Mouse (Mus musculus) kidney, adult 2 months (tissue): ENCODE measurements at regions not wholly inside any gene's neighbourhood (a gene's known extent, or its start where the extent isn't known, plus 50 kb on each side); places are given as distances from the start of the nearest gene placed in this dataset.

ENCODE experiments used
- DNase-seq: peaks from one replicate; pipeline ENCODE4 v3.0.0; 2021
- H3K27ac ChIP-seq: fragments of 200-500 bp; 2 replicates; pipeline ENCODE4 v1.5.1; 2012; ENCODE audit warnings: low read depth, low read length, control low read depth, inconsistent platforms; ENCODE audit not compliant: insufficient read depth
- H3K27me3 ChIP-seq: fragments of 200-500 bp; replicated peaks from 2 replicates; pipeline ENCODE4 v1.6.1; 2012; ENCODE audit warnings: mild to moderate bottlenecking, moderate library complexity, low read length, inconsistent platforms; ENCODE audit not compliant: control insufficient read depth, insufficient read depth
- H3K36me3 ChIP-seq: fragments of 200-500 bp; 2 replicates; pipeline ENCODE4 v1.6.1; 2012; ENCODE audit warnings: mild to moderate bottlenecking, moderate library complexity, low read length, inconsistent platforms; ENCODE audit not compliant: control insufficient read depth, insufficient read depth
- H3K4me1 ChIP-seq: fragments of 200-500 bp; 2 replicates; pipeline ENCODE4 v1.6.1; 2011; ENCODE audit warnings: low read length; ENCODE audit not compliant: control insufficient read depth, insufficient read depth
- H3K4me3 ChIP-seq: fragments of 200-500 bp; 2 replicates; pipeline ENCODE4 v1.5.1; 2011; ENCODE audit warnings: mild to moderate bottlenecking, low read depth, low read length, control low read depth; ENCODE audit not compliant: insufficient read depth
- CTCF ChIP-seq: fragments of 200-500 bp; conservative IDR thresholded peaks from 2 replicates; pipeline ENCODE4 v1.5.1; 2011; ENCODE audit warnings: low read depth, mild to moderate bottlenecking, control low read depth, low read length, moderate library complexity, mixed read lengths; ENCODE audit not compliant: insufficient read depth, insufficient read length
- POLR2A ChIP-seq: fragments of 200-500 bp; IDR thresholded peaks from one replicate; pipeline ENCODE4 v1.6.1; 2011; ENCODE audit warnings: low read depth, low read length, control low read depth
- WGBS: fragments of 180-500 bp; shearing (Covaris S2); methylation state at CpG from one replicate; pipeline ENCODE4 v1.1.7; 2018; 5-methylcytosine and 5-hydroxymethylcytosine counted together

GRCm38 (mm10) chr9:14115521-14115920, 159.3 kb upstream of the Sesn3 start:
- Histone ChIP-seq H3K4me3 (no peak overlapping the region), H3K27ac (no peak overlapping the region), H3K4me1 (no peaks in the 10 kb centered on the region), H3K27me3 (no peaks in the 10 kb centered on the region), H3K36me3 (no peaks in the 10 kb centered on the region)
- no peak for DNase-seq
- 68% methylated on average over 3 of the region's 3 CpGs for WGBS
- TF ChIP-seq POLR2A, result no peak
- TF ChIP-seq CTCF, result no peak

- WGBS, result 82% methylated on average over 8 of the region's 8 CpGs
- DNase-seq, result no peak
- H3K36me3 ChIP-seq, result no peaks in the 10 kb centered on the region
- no peak for TF ChIP-seq CTCF
- no peak for TF ChIP-seq POLR2A
- no peaks in the 10 kb centered on the region for H3K4me1 ChIP-seq
- H3K27me3 ChIP-seq, result no peaks in the 10 kb centered on the region
- no peak overlapping the region for H3K27ac ChIP-seq
- no peak overlapping the region for H3K4me3 ChIP-seq
These were observed 158.6 kb upstream of the Sesn3 start for GRCm38 (mm10) chr9:14116097-14116840.

- 82% methylated on average over 5 of the region's 5 CpGs for WGBS
- TF ChIP-seq POLR2A (no peak), CTCF (no peak)
- Histone ChIP-seq H3K36me3 (no peaks in the 10 kb centered on the region), H3K4me3 (no peak overlapping the region), H3K4me1 (no peaks in the 10 kb centered on the region), H3K27ac (no peak overlapping the region), H3K27me3 (no peaks in the 10 kb centered on the region)
- DNase-seq, result no peak
These were observed 141.5 kb upstream of the Sesn3 start for GRCm38 (mm10) chr9:14133372-14133771.

- no peak for TF ChIP-seq POLR2A
- no peak for TF ChIP-seq CTCF
- Histone ChIP-seq H3K36me3 (no peaks in the 10 kb centered on the region), H3K4me3 (no peak overlapping the region), H3K27ac (no peak overlapping the region), H3K4me1 (no peaks in the 10 kb centered on the region), H3K27me3 (no peaks in the 10 kb centered on the region)
- WGBS, result 65% methylated on average over 6 of the region's 6 CpGs
- DNase-seq, result no peak
These were observed 139.9 kb upstream of the Sesn3 start for GRCm38 (mm10) chr9:14134894-14135450.

- TF ChIP-seq POLR2A (no peak), CTCF (no peak)
- no peak for DNase-seq
- WGBS, result 94% methylated on average over 4 of the region's 4 CpGs
- Histone ChIP-seq H3K4me1 (no peaks in the 10 kb centered on the region), H3K36me3 (no peaks in the 10 kb centered on the region), H3K27me3 (no peaks in the 10 kb centered on the region), H3K27ac (no peak overlapping the region), H3K4me3 (no peak overlapping the region)
These were observed 133.5 kb upstream of the Sesn3 start for GRCm38 (mm10) chr9:14141321-14141720.

- WGBS, result 53% methylated on average over 2 of the region's 2 CpGs
- no peak overlapping the region for H3K27ac ChIP-seq
- H3K27me3 ChIP-seq, result no peaks in the 10 kb centered on the region
- H3K36me3 ChIP-seq, result no peaks in the 10 kb centered on the region
- TF ChIP-seq CTCF, result no peak
- no peak for TF ChIP-seq POLR2A
- no peak overlapping the region for H3K4me3 ChIP-seq
- H3K4me1 ChIP-seq, result no peaks in the 10 kb centered on the region
- no peak for DNase-seq
These were observed 130.9 kb upstream of the Sesn3 start for GRCm38 (mm10) chr9:14143988-14144387.

- H3K36me3 ChIP-seq, result no peaks in the 10 kb centered on the region
- no peaks in the 10 kb centered on the region for H3K4me1 ChIP-seq
- WGBS, result 86% methylated on average over 7 of the region's 7 CpGs
- no peak for TF ChIP-seq CTCF
- no peak overlapping the region for H3K27ac ChIP-seq
- H3K27me3 ChIP-seq, result no peaks in the 10 kb centered on the region
- no peak overlapping the region for H3K4me3 ChIP-seq
- DNase-seq, result no peak
These were observed 127.8 kb upstream of the Sesn3 start for GRCm38 (mm10) chr9:14147088-14147487.

GRCm38 (mm10) chr9:14147731-14148130, 127.1 kb upstream of the Sesn3 start:
- H3K4me1 ChIP-seq, result no peaks in the 10 kb centered on the region
- H3K27ac ChIP-seq, result no peak overlapping the region
- H3K36me3 ChIP-seq, result no peaks in the 10 kb centered on the region
- TF ChIP-seq CTCF (no peak), POLR2A (no peak)
- no peaks in the 10 kb centered on the region for H3K27me3 ChIP-seq
- peak; percentile 36 for DNase-seq
- H3K4me3 ChIP-seq, result no peak overlapping the region
- WGBS, result 59% methylated on average over 4 of the region's 4 CpGs
